Mouse (Mus musculus): ENCODE data around the gene Eif2s3y.

The Eif2s3y gene

DNA sequence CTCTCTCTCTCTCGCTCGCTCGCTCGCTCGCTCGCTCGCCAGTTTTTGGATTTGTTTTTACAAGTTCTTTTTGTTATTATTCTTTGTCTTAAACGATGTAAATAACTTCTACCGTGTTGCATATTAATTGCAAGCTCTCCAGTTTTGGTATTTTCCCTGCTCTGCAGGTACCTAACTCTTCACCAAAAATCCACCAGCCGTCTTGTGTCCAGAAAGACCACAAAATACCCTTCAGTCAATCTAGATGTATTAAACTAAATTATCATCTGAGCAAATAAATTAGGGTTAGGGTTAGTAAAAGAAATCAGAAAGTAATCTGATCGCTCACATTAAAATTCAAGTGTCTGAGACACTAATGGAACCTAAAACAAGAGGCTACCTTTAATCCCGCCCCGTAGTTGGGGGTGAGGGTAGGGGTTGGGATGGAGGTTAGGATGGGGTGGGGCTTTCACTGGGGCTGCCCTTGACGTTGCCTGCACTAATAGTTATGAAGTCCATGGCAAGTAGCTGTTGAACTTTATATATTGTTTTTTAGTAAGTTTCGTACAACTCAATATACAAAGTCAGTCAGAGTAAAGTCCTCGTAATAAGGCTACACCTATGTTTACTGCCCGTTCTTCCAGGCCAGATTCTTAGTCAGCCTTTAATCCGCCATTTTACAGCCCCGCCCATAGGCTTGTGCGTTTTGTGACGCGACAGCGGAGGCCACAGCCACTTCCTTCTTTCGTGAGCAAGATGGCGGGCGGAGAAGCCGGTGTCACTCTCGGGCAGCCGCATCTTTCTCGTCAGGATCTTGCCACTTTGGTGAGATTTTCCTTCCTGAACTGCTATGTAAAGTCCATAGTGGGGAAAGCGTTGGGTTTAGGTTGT is at the start of gene Eif2s3y:
Gene Eif2s3y (plus strand): TSS at position 662 of the 870 bp plus-strand sequence.
- DNase-seq: no peak

Data from cerebellum, adult 8-10 months (tissue).